Mouse (Mus musculus) hindbrain, embryonic 14.5 days (tissue): ENCODE data around the gene Rap1gap2. TPM values are rescaled to one million over a fixed set of nuclear protein-coding genes. Genes with fewer than 3 reads are reported as not detected.

Source experiments
- ATAC-seq: fragments of 200-750 bp; cut with Nextera tagmentation; 2 replicates; pipeline ENCODE4 v1.8.0; 2017; ENCODE audit warnings: moderate number of reproducible peaks, mild to moderate bottlenecking, moderate TSS enrichment, moderate library complexity; ENCODE audit not compliant: low FRiP score
- DNase-seq: peaks from one replicate; pipeline ENCODE4 v3.0.0-alpha.2; 2015; ENCODE audit warnings: low spot score
- H3K27ac ChIP-seq: fragments of 300-500 bp; sonication (generic); 2 replicates; pipeline ENCODE4 v1.5.1; 2014; ENCODE audit warnings: mild to moderate bottlenecking, moderate library complexity
- H3K27me3 ChIP-seq: fragments of 300-500 bp; sonication (generic); 2 replicates; pipeline ENCODE4 v1.6.1; 2014; ENCODE audit warnings: mild to moderate bottlenecking, low read length, mixed read lengths; ENCODE audit not compliant: control insufficient read depth, insufficient read depth
- H3K36me3 ChIP-seq: fragments of 300-500 bp; sonication (generic); replicated peaks from 2 replicates; pipeline ENCODE4 v1.6.1; 2014; ENCODE audit not compliant: control insufficient read depth, insufficient read depth
- H3K4me1 ChIP-seq: fragments of 300-500 bp; sonication (generic); replicated peaks from 2 replicates; pipeline ENCODE4 v1.6.1; 2014; ENCODE audit warnings: antibody characterized with exemption, low read length, mixed read lengths; ENCODE audit not compliant: control insufficient read depth, insufficient read depth
- H3K4me2 ChIP-seq: fragments of 300-500 bp; sonication (generic); replicated peaks from 2 replicates; pipeline ENCODE4 v1.6.1; 2014; ENCODE audit warnings: mild to moderate bottlenecking, moderate library complexity
- H3K4me3 ChIP-seq: fragments of 300-500 bp; sonication (generic); replicated peaks from 2 replicates; pipeline ENCODE4 v1.5.1; 2014; ENCODE audit warnings: mild to moderate bottlenecking, low read length
- H3K9ac ChIP-seq: fragments of 300-500 bp; sonication (generic); 2 replicates; pipeline ENCODE4 v1.6.1; 2014
- H3K9me3 ChIP-seq: fragments of 300-500 bp; sonication (generic); 2 replicates; pipeline ENCODE4 v1.6.1; 2016; ENCODE audit warnings: low read length; ENCODE audit not compliant: control insufficient read depth
- WGBS: fragments of 180-500 bp; shearing (Covaris S2); extraction: QIAGEN DNeasy Blood & Tissue Kit; methylation state at CpG from one replicate; pipeline ENCODE4 v1.1.7; 2014; 5-methylcytosine and 5-hydroxymethylcytosine counted together
- polyA plus RNA-seq: library from polyadenylated mRNA; unstranded; fragments of >200 nt; fragmentation: Nextera tagmentation; extraction: Ambion mirVana; gene quantifications from 2 replicates; pipeline ENCODE4 v1.2.1, GENCODE M21; 2014

Rap1gap2 gene
- polyA plus RNA-seq, 1 experiment from 2014 or later, result 11.2 TPM

GRCm38 (mm10) chr11:74625333-74625732 lies 14.6 kb upstream of the Rap1gap2 start:
- H3K4me2 ChIP-seq, result no peak overlapping the region
- no peak for DNase-seq
- H3K9ac ChIP-seq, result no peak overlapping the region
- peaks cover 5% of the 10 kb centered on the region; the same call in 1 of the 2 replicates for H3K27me3 ChIP-seq
- H3K9me3 ChIP-seq, result no peaks in the 10 kb centered on the region
- H3K36me3 ChIP-seq, result 0 out of 2 replicates have a peak, but pooled peaks cover 13% of the 10 kb centered on the region
- H3K4me3 ChIP-seq, result no peak overlapping the region
- no peak overlapping the region for H3K27ac ChIP-seq
- no peak for ATAC-seq
- H3K4me1 ChIP-seq, result peaks cover 4% of the 10 kb centered on the region; the same call in 1 of the 2 replicates

GRCm38 (mm10) chr11:74623693-74624092 lies 13.0 kb upstream of the Rap1gap2 start:
- DNase-seq, result no peak
- Histone ChIP-seq H3K9me3 (no peaks in the 10 kb centered on the region), H3K27ac (no peak overlapping the region), H3K4me1 (peaks cover 10% of the 10 kb centered on the region), H3K4me3 (no peak overlapping the region), H3K9ac (no peak overlapping the region), H3K27me3 (peaks cover 14% of the 10 kb centered on the region; the same call in 1 of the 2 replicates), H3K36me3 (0 out of 2 replicates have a peak, but pooled peaks cover 12% of the 10 kb centered on the region), H3K4me2 (no peak overlapping the region)
- no peak for ATAC-seq
- WGBS, result 73% methylated on average over 6 of the region's 6 CpGs

GRCm38 (mm10) chr11:74621974-74622669 lies 11.4 kb upstream of the Rap1gap2 start:
- Histone ChIP-seq H3K4me2 (no peak overlapping the region), H3K4me1 (peaks cover 12% of the 10 kb centered on the region), H3K9ac (no peak overlapping the region), H3K9me3 (no peaks in the 10 kb centered on the region), H3K4me3 (no peak overlapping the region), H3K27ac (no peak overlapping the region), H3K27me3 (peaks cover 14% of the 10 kb centered on the region; the same call in 1 of the 2 replicates), H3K36me3 (0 out of 2 replicates have a peak, but pooled peaks cover 8% of the 10 kb centered on the region)
- 76% methylated on average over 8 of the region's 8 CpGs for WGBS
- no peak for DNase-seq
- ATAC-seq, result no peak

DNA sequence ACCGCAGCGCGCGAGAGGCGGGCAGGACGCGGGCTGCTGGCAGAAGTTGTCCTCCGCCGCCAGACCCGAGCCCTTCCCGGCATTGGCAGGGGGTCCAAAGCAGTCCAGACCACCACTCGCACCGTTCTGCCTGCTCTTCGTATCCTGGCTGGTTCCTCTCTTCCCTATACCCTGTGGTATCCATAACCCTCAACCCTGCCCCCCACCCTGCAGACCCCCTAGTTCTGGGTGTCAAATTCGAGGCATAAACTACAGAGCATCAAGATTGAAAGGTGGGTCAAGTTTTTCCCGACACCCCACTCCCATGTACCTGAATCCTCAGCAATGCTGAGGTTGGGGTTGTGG lies 9.2 kb upstream of the Rap1gap2 start:
- H3K4me3 ChIP-seq, result peak overlapping the region; percentile 72
- ATAC-seq, result peak; percentile 61
- H3K27me3 ChIP-seq, result peaks cover 26% of the 10 kb centered on the region
- peak overlapping the region; percentile 76 for H3K4me2 ChIP-seq
- peak overlapping the region; percentile 81 for H3K9ac ChIP-seq
- no peaks in the 10 kb centered on the region for H3K9me3 ChIP-seq
- H3K27ac ChIP-seq, result no peak overlapping the region
- 3% methylated on average over 16 of the region's 16 CpGs for WGBS
- DNase-seq, result no peak
- H3K4me1 ChIP-seq, result peaks cover 12% of the 10 kb centered on the region
- 0 out of 2 replicates have a peak, but pooled peaks cover 8% of the 10 kb centered on the region for H3K36me3 ChIP-seq

GRCm38 (mm10) chr11:74619201-74619955 lies 8.7 kb upstream of the Rap1gap2 start, which contains the start of gene Ccdc92b:
Gene Ccdc92b, plus strand, starts transcription at chr11:74619605.
- Histone ChIP-seq H3K4me1 (peaks cover 12% of the 10 kb centered on the region), H3K36me3 (0 out of 2 replicates have a peak, but pooled peaks cover 8% of the 10 kb centered on the region), H3K27ac (peak within 1 kb of the TSS; percentile 38; the same call in 1 of the 2 replicates), H3K4me3 (peak within 1 kb of the TSS; percentile 72), H3K4me2 (peak within 1 kb of the TSS; percentile 76), H3K9ac (peak within 1 kb of the TSS; percentile 81), H3K27me3 (peaks cover 32% of the 10 kb centered on the region), H3K9me3 (no peaks in the 10 kb centered on the region)
- DNase-seq, result peak; percentile 80
- ATAC-seq, result peak; percentile 83
- WGBS, result 0% methylated on average over 37 of the region's 63 CpGs

DNA sequence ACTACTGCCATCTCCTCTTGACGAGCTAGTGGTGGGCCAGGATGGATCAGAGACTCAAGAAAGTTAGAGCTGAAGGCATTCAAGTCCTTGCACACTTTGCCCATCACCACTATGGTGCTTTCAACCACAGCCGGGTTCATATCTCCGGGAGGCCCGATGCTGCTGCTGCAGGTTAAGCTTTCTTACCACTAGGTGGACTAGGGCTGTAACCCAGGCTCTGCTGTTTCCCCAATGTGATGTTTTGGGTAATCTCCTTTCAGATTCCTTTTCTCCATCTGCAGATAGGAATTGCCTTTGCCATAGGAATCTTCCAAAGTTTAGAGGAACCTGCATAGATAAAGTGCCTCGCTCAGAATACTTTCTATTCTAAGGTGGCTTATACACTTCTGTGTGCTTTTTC lies 4.9 kb upstream of the Rap1gap2 start:
- WGBS, result 57% methylated on average over 5 of the region's 5 CpGs
- H3K27me3 ChIP-seq, result peaks cover 60% of the 10 kb centered on the region

GRCm38 (mm10) chr11:74613428-74613827 lies 2.7 kb upstream of the Rap1gap2 start:
- 62% methylated on average over 4 of the region's 4 CpGs for WGBS
- ATAC-seq, result no peak
- no peaks in the 10 kb centered on the region for H3K36me3 ChIP-seq

More for the DNA sequence above, 4.9 kb upstream of the Rap1gap2 start:
- H3K4me1 ChIP-seq, result peaks cover 20% of the 10 kb centered on the region
- ATAC-seq (no peak), DNase-seq (no peak)
- no peaks in the 10 kb centered on the region for H3K9me3 ChIP-seq
- H3K4me3 ChIP-seq, result no peak overlapping the region
- H3K9ac ChIP-seq, result no peak overlapping the region
- no peak overlapping the region for H3K4me2 ChIP-seq
- H3K36me3 ChIP-seq, result no peaks in the 10 kb centered on the region
- no peak overlapping the region for H3K27ac ChIP-seq

GRCm38 (mm10) chr11:74611437-74611836 lies 722 bp upstream of the Rap1gap2 start:
- ATAC-seq (no peak), DNase-seq (no peak)
- Histone ChIP-seq H3K9ac (no peak overlapping the region), H3K4me2 (peak overlapping the region; percentile 95), H3K4me1 (peaks cover 11% of the 10 kb centered on the region; the same call in 1 of the 2 replicates), H3K36me3 (no peaks in the 10 kb centered on the region), H3K4me3 (no peak overlapping the region), H3K27ac (no peak overlapping the region), H3K9me3 (no peaks in the 10 kb centered on the region), H3K27me3 (peaks cover 69% of the 10 kb centered on the region)
- 18% methylated on average over 7 of the region's 7 CpGs for WGBS

More at GRCm38 (mm10) chr11:74613428-74613827, 2.7 kb upstream of the Rap1gap2 start:
- Histone ChIP-seq H3K4me2 (no peak overlapping the region), H3K4me3 (no peak overlapping the region), H3K27ac (no peak overlapping the region), H3K4me1 (peaks cover 11% of the 10 kb centered on the region), H3K27me3 (peaks cover 69% of the 10 kb centered on the region), H3K9ac (no peak overlapping the region), H3K9me3 (no peaks in the 10 kb centered on the region)
- DNase-seq, result no peak

GRCm38 (mm10) chr11:74610068-74610467 lies 647 bp downstream of the Rap1gap2 start:
- 26% methylated on average over 5 of the region's 5 CpGs for WGBS
- ATAC-seq (no peak), DNase-seq (no peak)
- Histone ChIP-seq H3K9ac (no peak overlapping the region), H3K9me3 (no peaks in the 10 kb centered on the region), H3K27ac (no peak overlapping the region), H3K4me3 (no peak overlapping the region), H3K27me3 (peaks cover 58% of the 10 kb centered on the region), H3K36me3 (no peaks in the 10 kb centered on the region), H3K4me2 (peak overlapping the region; percentile 95), H3K4me1 (peaks cover 11% of the 10 kb centered on the region; the same call in 1 of the 2 replicates)
